Mouse (Mus musculus) midbrain, postnatal 0 days (tissue): Measurements from ENCODE around the gene Tmem45a. TPM values are rescaled to one million over a fixed set of nuclear protein-coding genes. Genes with fewer than 3 reads are reported as not detected.

Experiments
- ATAC-seq: fragments of 200-750 bp; cut with Nextera tagmentation; 2 replicates; pipeline ENCODE4 v1.8.0; 2017; ENCODE audit warnings: moderate number of reproducible peaks, mild to moderate bottlenecking, moderate TSS enrichment, moderate library complexity; ENCODE audit not compliant: low FRiP score
- DNase-seq: peaks from one replicate; pipeline ENCODE4 v3.0.0-alpha.2; 2015; ENCODE audit warnings: low spot score
- H3K27ac ChIP-seq: fragments of 300-500 bp; sonication (generic); 2 replicates; pipeline ENCODE4 v1.5.1; 2014; ENCODE audit warnings: low read depth, mild to moderate bottlenecking, low read length, mixed read lengths
- H3K27me3 ChIP-seq: fragments of 300-500 bp; sonication (generic); 2 replicates; pipeline ENCODE4 v1.6.1; 2014; ENCODE audit warnings: low read length, control low read depth, mixed read lengths; ENCODE audit not compliant: insufficient read depth
- H3K36me3 ChIP-seq: fragments of 300-500 bp; sonication (generic); 2 replicates; pipeline ENCODE4 v1.6.1; 2014; ENCODE audit warnings: low read length, control low read depth, mixed read lengths; ENCODE audit not compliant: insufficient read depth
- H3K4me1 ChIP-seq: fragments of 300-500 bp; sonication (generic); 2 replicates; pipeline ENCODE4 v1.6.1; 2014; ENCODE audit warnings: mild to moderate bottlenecking, control low read depth, antibody characterized with exemption, low read length, mixed read lengths; ENCODE audit not compliant: insufficient read depth
- H3K4me2 ChIP-seq: fragments of 300-500 bp; sonication (generic); 2 replicates; pipeline ENCODE4 v1.6.1; 2014; ENCODE audit warnings: low read depth, mild to moderate bottlenecking, low read length, mixed read lengths; ENCODE audit not compliant: poor library complexity, severe bottlenecking
- H3K4me3 ChIP-seq: fragments of 300-500 bp; sonication (generic); 2 replicates; pipeline ENCODE4 v1.5.1; 2014; ENCODE audit warnings: low read depth, mild to moderate bottlenecking, low read length, moderate library complexity
- H3K9ac ChIP-seq: fragments of 300-500 bp; sonication (generic); replicated peaks from 2 replicates; pipeline ENCODE4 v1.6.1; 2014; ENCODE audit warnings: mild to moderate bottlenecking, low read length, moderate library complexity, mixed read lengths; ENCODE audit not compliant: poor library complexity, severe bottlenecking
- H3K9me3 ChIP-seq: fragments of 300-500 bp; sonication (generic); 2 replicates; pipeline ENCODE4 v1.6.1; 2016; ENCODE audit warnings: low read length, control low read depth
- CTCF ChIP-seq: IDR thresholded peaks from 2 replicates; pipeline ENCODE4 v1.5.1; 2016; ENCODE audit warnings: antibody characterized with exemption, mild to moderate bottlenecking
- WGBS: fragments of 180-500 bp; shearing (Covaris S2); extraction: QIAGEN DNeasy Blood & Tissue Kit; methylation state at CpG from one replicate; pipeline ENCODE4 v1.1.7; 2014; 5-methylcytosine and 5-hydroxymethylcytosine counted together
- polyA plus RNA-seq: library from polyadenylated mRNA; unstranded; fragments of >200 nt; fragmentation: Nextera tagmentation; extraction: Ambion mirVana; gene quantifications from 2 replicates; pipeline ENCODE4 v1.2.1, GENCODE M21; 2015
- total RNA-seq: library from RNA; depleted of rRNA; stranded (reverse); fragments of >200 nt; gene quantifications from 2 replicates; pipeline ENCODE4 v1.2.3, GENCODE M21; 2014

The Tmem45a gene
- total and polyA plus RNA-seq, 2 experiments from 2014 or later, result 1.6 to 3.6 TPM

DNA sequence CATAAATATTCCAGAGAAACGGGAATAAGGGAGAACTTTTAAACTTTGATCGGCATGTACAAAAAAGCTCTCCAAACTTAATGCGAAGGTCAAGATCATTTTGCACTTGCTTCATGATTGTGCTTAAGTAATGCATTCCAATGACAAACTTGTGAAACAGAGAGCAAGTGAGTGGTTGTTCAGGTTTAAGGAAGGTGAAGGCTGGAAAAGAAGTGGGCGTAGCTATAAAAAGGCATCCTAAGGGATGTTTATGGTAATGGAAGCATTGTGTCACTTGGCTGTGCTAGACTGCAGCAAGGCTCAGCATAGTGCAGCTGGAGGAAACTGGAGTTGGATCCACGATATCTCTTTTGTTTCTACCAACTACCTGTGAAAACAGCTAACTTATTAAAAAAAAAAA lies 5.6 kb upstream of the Tmem45a start:
- no peak for DNase-seq
- Histone ChIP-seq H3K27me3 (no peaks in the 10 kb centered on the region), H3K9me3 (no peaks in the 10 kb centered on the region), H3K4me3 (no peak overlapping the region), H3K27ac (no peak overlapping the region), H3K4me1 (no peaks in the 10 kb centered on the region), H3K4me2 (no peak overlapping the region), H3K36me3 (no peaks in the 10 kb centered on the region), H3K9ac (no peak overlapping the region)
- no peak for ATAC-seq
- no peak for TF ChIP-seq CTCF
- 93% methylated on average over 5 of the region's 5 CpGs for WGBS

GRCm38 (mm10) chr16:56886616-56887116 lies 700 bp upstream of the Tmem45a start:
- no peaks in the 10 kb centered on the region for H3K36me3 ChIP-seq
- no peaks in the 10 kb centered on the region for H3K9me3 ChIP-seq
- no peaks in the 10 kb centered on the region for H3K4me1 ChIP-seq
- WGBS, result 14% methylated on average over 9 of the region's 9 CpGs
- no peak overlapping the region for H3K27ac ChIP-seq
- ATAC-seq, result no peak
- peak; percentile 1 for DNase-seq
- no peaks in the 10 kb centered on the region for H3K27me3 ChIP-seq
- peak overlapping the region; percentile 42 for H3K9ac ChIP-seq
- H3K4me2 ChIP-seq, result peak overlapping the region; percentile 87
- TF ChIP-seq CTCF, result no peak
- peak overlapping the region; percentile 45 for H3K4me3 ChIP-seq

GRCm38 (mm10) chr16:56884811-56885210 lies 1.2 kb downstream of the Tmem45a start:
- 95% methylated on average over 6 of the region's 6 CpGs for WGBS

DNA sequence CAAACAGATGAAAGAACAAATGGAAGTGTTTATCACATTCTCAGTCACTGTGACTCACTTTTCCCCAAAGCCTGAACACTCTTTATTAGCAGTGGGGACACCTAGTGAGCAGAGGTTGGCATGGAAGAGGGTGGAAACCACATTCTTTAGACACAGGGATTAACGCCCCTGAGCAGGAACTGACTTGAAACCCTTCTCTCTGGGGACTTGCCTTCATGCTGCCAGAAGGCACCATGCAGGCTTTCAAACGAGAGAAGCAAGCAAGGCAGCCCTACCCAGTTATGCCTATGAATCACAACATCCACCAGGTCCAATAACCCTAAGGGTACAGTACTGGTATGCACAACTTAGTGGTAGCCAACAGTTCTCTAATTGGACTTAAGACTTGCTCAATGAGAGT lies 12.6 kb downstream of the Tmem45a start:
- ATAC-seq, result no peak
- Histone ChIP-seq H3K9ac (no peak overlapping the region), H3K9me3 (no peaks in the 10 kb centered on the region), H3K4me3 (no peak overlapping the region), H3K36me3 (no peaks in the 10 kb centered on the region), H3K27me3 (no peaks in the 10 kb centered on the region), H3K4me2 (no peak overlapping the region), H3K4me1 (no peaks in the 10 kb centered on the region), H3K27ac (no peak overlapping the region)
- no peak for DNase-seq
- WGBS, result 14% methylated on average over 2 of the region's 2 CpGs
- no peak for TF ChIP-seq CTCF

More at GRCm38 (mm10) chr16:56884811-56885210, 1.2 kb downstream of the Tmem45a start:
- H3K27ac ChIP-seq, result no peak overlapping the region
- H3K4me2 ChIP-seq, result no peak overlapping the region
- no peak overlapping the region for H3K9ac ChIP-seq
- no peak for ATAC-seq
- H3K4me3 ChIP-seq, result no peak overlapping the region
- no peaks in the 10 kb centered on the region for H3K36me3 ChIP-seq
- no peak for DNase-seq
- no peaks in the 10 kb centered on the region for H3K4me1 ChIP-seq
- no peak for TF ChIP-seq CTCF
- H3K27me3 ChIP-seq, result no peaks in the 10 kb centered on the region
- H3K9me3 ChIP-seq, result no peaks in the 10 kb centered on the region

DNA sequence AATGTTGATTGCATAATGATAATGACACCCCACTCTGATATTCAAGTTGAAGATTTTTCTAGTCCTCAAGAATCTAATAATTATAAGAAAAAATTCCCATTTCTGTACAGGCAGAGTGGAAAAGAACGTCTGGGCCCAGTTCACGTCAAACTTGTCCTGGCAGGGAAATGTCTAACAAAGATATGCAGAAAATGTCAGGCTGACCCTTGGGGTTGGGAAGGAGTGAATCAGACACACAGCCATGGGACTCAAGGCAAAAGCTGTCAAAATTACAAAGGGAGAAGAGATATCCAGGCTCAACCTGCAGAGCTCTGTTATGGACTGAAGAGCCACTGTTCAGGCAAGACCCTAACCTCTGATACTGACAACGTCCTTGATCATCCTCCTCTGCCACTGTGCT lies 15.5 kb downstream of the Tmem45a start:
- H3K9ac ChIP-seq, result no peak overlapping the region
- no peak overlapping the region for H3K4me2 ChIP-seq
- 80% methylated on average over 3 of the region's 3 CpGs for WGBS
- H3K4me3 ChIP-seq, result no peak overlapping the region
- no peaks in the 10 kb centered on the region for H3K4me1 ChIP-seq
- no peaks in the 10 kb centered on the region for H3K36me3 ChIP-seq
- TF ChIP-seq CTCF, result no peak
- DNase-seq (no peak), ATAC-seq (no peak)
- no peaks in the 10 kb centered on the region for H3K9me3 ChIP-seq
- no peaks in the 10 kb centered on the region for H3K27me3 ChIP-seq
- no peak overlapping the region for H3K27ac ChIP-seq

DNA sequence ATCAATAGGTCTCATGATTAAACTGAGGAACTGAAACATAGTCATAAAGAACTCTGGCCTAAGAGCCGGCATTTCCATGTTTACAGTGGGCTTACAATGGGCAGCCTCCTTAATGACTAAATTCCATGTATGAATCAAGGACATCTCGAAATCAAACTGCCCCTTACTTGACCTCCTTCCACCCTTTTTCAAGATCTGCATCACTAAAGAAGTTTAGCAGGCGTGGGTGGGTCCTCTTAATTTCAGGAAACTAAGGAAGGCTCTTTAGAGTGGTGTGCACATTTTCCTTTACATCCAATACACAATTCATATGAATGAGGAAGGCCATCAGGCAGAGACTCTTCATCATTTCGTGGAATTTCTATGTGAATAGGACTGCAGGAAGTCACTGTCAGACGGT lies 17.6 kb downstream of the Tmem45a start:
- Histone ChIP-seq H3K4me2 (no peak overlapping the region), H3K4me3 (no peak overlapping the region), H3K9me3 (no peaks in the 10 kb centered on the region), H3K4me1 (no peaks in the 10 kb centered on the region), H3K9ac (no peak overlapping the region), H3K27ac (no peak overlapping the region), H3K27me3 (no peaks in the 10 kb centered on the region), H3K36me3 (no peaks in the 10 kb centered on the region)
- no peak for TF ChIP-seq CTCF
- 88% methylated on average over 5 of the region's 5 CpGs for WGBS
- no peak for DNase-seq
- ATAC-seq, result no peak
